Mouse (Mus musculus) cortical plate, adult 2 months (tissue): ENCODE results near the gene Csf1. TPM values are rescaled to one million over a fixed set of nuclear protein-coding genes. Genes with fewer than 3 reads are reported as not detected.
A peak's percentile ranks its signal among the peaks of the same experiment; 100 is the strongest.

ENCODE experiments used
- H3K27ac ChIP-seq: fragments of 200-500 bp; 2 replicates; pipeline ENCODE4 v1.5.1; 2012; ENCODE audit warnings: low read length, control low read depth, inconsistent platforms; ENCODE audit not compliant: insufficient read depth
- H3K4me1 ChIP-seq: fragments of 200-500 bp; 2 replicates; pipeline ENCODE4 v1.6.1; 2011; ENCODE audit warnings: low read length; ENCODE audit not compliant: control insufficient read depth, insufficient read depth
- H3K4me3 ChIP-seq: fragments of 200-500 bp; 2 replicates; pipeline ENCODE4 v1.5.1; 2011; ENCODE audit warnings: mild to moderate bottlenecking, low read length, control low read depth; ENCODE audit not compliant: insufficient read depth
- CTCF ChIP-seq: fragments of 200-500 bp; IDR thresholded peaks from 2 replicates; pipeline ENCODE4 v1.5.1; 2011; ENCODE audit warnings: mild to moderate bottlenecking, control low read depth, low read length; ENCODE audit not compliant: insufficient read depth; ENCODE audit errors: extremely low read depth
- POLR2A ChIP-seq: fragments of 200-500 bp; IDR thresholded peaks from 2 replicates; pipeline ENCODE4 v1.6.1; 2011; ENCODE audit warnings: mild to moderate bottlenecking, low read length, control low read depth; ENCODE audit not compliant: insufficient read depth; ENCODE audit errors: extremely low read depth
- polyA plus RNA-seq: library from polyadenylated mRNA; depleted of rRNA; stranded (reverse); fragments of >200 nt; gene quantifications from 2 replicates; pipeline ENCODE4 v1.2.3, GENCODE M21; 2012; rRNA removed

Csf1 gene
- 15.4 and 16.7 TPM in 2 replicates for polyA plus RNA-seq

DNA sequence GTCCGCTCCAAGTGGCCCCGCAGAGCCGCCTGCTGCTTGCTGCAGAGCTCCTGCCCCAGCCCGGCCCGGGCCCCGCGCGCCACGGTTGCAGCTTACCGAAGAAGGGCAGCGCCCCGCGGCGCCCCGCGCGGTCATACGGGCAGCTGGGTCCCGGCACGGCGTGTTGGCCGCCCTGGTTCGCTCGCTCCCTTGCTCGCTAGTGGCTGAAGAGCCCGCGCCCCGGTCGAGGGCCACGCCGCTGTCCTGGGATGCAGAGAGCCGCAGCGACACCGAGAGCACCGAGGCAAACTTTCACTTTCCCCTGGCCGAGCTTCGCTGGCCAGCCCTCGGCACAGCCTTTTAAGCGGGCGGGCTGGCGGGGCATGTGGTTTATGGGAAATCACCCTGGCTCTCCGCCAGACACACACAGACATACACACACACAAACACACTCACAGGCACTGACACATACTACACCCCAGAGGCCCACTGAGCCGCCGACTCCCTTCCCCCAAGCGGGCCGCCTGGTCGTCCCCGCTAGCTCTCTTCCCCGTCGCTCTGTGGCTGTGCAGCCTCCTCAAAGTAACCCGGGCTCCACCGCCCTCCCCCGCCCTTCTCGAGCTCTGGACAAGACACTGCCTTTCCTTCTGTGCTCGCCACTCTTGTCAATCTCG is at the start of gene Csf1:
Gene Csf1 (minus strand): TSS at position 541 of the 653 bp plus-strand sequence.
- H3K4me1 ChIP-seq = peaks cover 10% of the 10 kb centered on the region
- TF ChIP-seq CTCF (no peak), POLR2A (no peak)
- peak within 1 kb of the TSS; percentile 92 for H3K27ac ChIP-seq
- H3K4me3 ChIP-seq = peak within 1 kb of the TSS; percentile 52

- Histone ChIP-seq H3K4me3 (no peak overlapping the region), H3K4me1 (peaks cover 10% of the 10 kb centered on the region), H3K27ac (no peak overlapping the region)
- TF ChIP-seq CTCF (no peak), POLR2A (no peak)
Measured at GRCm38 (mm10) chr3:107808013-107808750, 47.9 kb upstream of the Csf1 start.

GRCm38 (mm10) chr3:107807386-107807974 is 47.2 kb upstream of the Csf1 start:
- no peak overlapping the region for H3K27ac ChIP-seq
- peaks cover 10% of the 10 kb centered on the region for H3K4me1 ChIP-seq
- no peak for TF ChIP-seq POLR2A
- H3K4me3 ChIP-seq = no peak overlapping the region

DNA sequence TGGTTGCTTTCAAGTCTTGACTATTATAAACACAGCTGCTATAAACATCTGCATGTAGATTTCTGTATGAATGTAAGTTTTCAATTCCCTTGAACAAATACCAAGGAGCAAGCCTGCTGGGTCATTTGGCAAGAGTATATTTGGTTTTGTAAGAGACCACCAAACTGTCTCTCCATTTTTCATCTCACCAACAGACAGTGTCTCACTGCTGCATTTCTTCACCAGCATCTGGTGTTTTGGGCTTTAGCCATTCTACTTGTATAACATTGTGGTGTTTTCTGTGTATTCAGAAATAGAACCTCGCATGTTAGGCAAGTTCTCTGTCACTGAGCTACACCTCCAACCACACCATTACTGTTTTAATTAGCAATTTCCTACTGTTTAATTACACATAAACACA is 46.6 kb upstream of the Csf1 start:
- TF ChIP-seq POLR2A (no peak), CTCF (no peak)
- Histone ChIP-seq H3K4me1 (peaks cover 12% of the 10 kb centered on the region), H3K4me3 (no peak overlapping the region), H3K27ac (no peak overlapping the region)

- Histone ChIP-seq H3K4me1 (peaks cover 12% of the 10 kb centered on the region), H3K27ac (no peak overlapping the region; the same call in 1 of the 2 replicates), H3K4me3 (no peak overlapping the region)
- TF ChIP-seq CTCF (no peak), POLR2A (no peak)
Measured at GRCm38 (mm10) chr3:107804799-107805198, 44.5 kb upstream of the Csf1 start.

- H3K4me3 ChIP-seq = no peak overlapping the region
- H3K27ac ChIP-seq = no peak overlapping the region
- peaks cover 7% of the 10 kb centered on the region for H3K4me1 ChIP-seq
- TF ChIP-seq CTCF (no peak), POLR2A (no peak)
Measured at GRCm38 (mm10) chr3:107802185-107802946, 42.1 kb upstream of the Csf1 start.

GRCm38 (mm10) chr3:107798946-107799345 is 38.7 kb upstream of the Csf1 start:
- Histone ChIP-seq H3K27ac (no peak overlapping the region), H3K4me1 (peaks cover 3% of the 10 kb centered on the region), H3K4me3 (no peak overlapping the region)
- TF ChIP-seq POLR2A = no peak
- TF ChIP-seq CTCF = no peak

DNA sequence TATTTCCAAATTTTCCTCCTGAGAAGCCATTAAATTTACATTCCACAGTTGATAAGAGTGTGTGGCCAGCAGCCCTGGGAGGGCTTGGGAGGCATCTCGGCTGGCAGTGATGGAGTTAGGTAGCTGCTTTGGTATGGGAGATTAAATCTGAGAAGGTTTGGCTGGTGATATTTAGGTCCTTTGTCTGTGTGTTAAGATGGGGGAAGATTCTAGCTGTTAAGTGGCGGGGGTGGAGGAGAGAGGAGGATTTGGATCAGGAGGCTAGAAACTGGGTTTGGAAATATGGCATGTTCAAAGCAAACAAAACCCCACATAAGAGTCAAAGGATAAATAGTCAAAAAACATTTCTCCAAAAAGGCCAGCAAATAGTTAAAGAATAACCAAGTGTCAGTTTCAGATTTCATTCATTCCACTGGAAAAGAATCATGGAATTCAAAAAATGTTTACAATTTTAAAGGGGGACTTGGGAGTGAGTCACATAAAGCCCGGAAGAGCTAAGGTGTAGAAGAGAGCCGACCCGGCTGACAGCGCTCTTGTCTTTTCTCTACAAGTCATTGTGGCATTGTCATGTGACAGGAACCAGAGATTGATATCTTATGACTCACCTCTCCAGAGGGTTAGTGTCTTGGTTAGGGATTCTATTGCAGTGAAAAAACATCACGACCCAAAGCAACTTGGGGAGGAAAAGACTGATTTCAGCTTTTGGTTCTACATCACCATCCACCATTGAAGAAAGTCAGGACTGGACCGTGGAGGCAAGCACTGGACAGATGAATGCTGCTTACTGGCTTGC is 36.1 kb upstream of the Csf1 start:
- Histone ChIP-seq H3K4me3 (no peak overlapping the region), H3K27ac (no peak overlapping the region), H3K4me1 (peaks cover 7% of the 10 kb centered on the region)
- TF ChIP-seq POLR2A (no peak), CTCF (no peak)

GRCm38 (mm10) chr3:107794890-107795289 is 34.6 kb upstream of the Csf1 start:
- TF ChIP-seq CTCF (no peak), POLR2A (no peak)
- Histone ChIP-seq H3K4me1 (peaks cover 11% of the 10 kb centered on the region), H3K4me3 (no peak overlapping the region), H3K27ac (no peak overlapping the region)
